Mouse (Mus musculus) kidney, adult 2 months (tissue): Measurements from ENCODE around the gene Sema5a. TPM values are rescaled to one million over a fixed set of nuclear protein-coding genes. Genes with fewer than 3 reads are reported as not detected.

Experiments
- DNase-seq: peaks from one replicate; pipeline ENCODE4 v3.0.0; 2021
- H3K27ac ChIP-seq: fragments of 200-500 bp; 2 replicates; pipeline ENCODE4 v1.5.1; 2012; ENCODE audit warnings: low read depth, low read length, control low read depth, inconsistent platforms; ENCODE audit not compliant: insufficient read depth
- H3K27me3 ChIP-seq: fragments of 200-500 bp; replicated peaks from 2 replicates; pipeline ENCODE4 v1.6.1; 2012; ENCODE audit warnings: mild to moderate bottlenecking, moderate library complexity, low read length, inconsistent platforms; ENCODE audit not compliant: control insufficient read depth, insufficient read depth
- H3K36me3 ChIP-seq: fragments of 200-500 bp; 2 replicates; pipeline ENCODE4 v1.6.1; 2012; ENCODE audit warnings: mild to moderate bottlenecking, moderate library complexity, low read length, inconsistent platforms; ENCODE audit not compliant: control insufficient read depth, insufficient read depth
- H3K4me1 ChIP-seq: fragments of 200-500 bp; 2 replicates; pipeline ENCODE4 v1.6.1; 2011; ENCODE audit warnings: low read length; ENCODE audit not compliant: control insufficient read depth, insufficient read depth
- H3K4me3 ChIP-seq: fragments of 200-500 bp; 2 replicates; pipeline ENCODE4 v1.5.1; 2011; ENCODE audit warnings: mild to moderate bottlenecking, low read depth, low read length, control low read depth; ENCODE audit not compliant: insufficient read depth
- CTCF ChIP-seq: fragments of 200-500 bp; conservative IDR thresholded peaks from 2 replicates; pipeline ENCODE4 v1.5.1; 2011; ENCODE audit warnings: low read depth, mild to moderate bottlenecking, control low read depth, low read length, moderate library complexity, mixed read lengths; ENCODE audit not compliant: insufficient read depth, insufficient read length
- POLR2A ChIP-seq: fragments of 200-500 bp; IDR thresholded peaks from one replicate; pipeline ENCODE4 v1.6.1; 2011; ENCODE audit warnings: low read depth, low read length, control low read depth
- WGBS: fragments of 180-500 bp; shearing (Covaris S2); methylation state at CpG from one replicate; pipeline ENCODE4 v1.1.7; 2018; 5-methylcytosine and 5-hydroxymethylcytosine counted together
- polyA plus RNA-seq: library from polyadenylated mRNA; depleted of rRNA; stranded (reverse); fragments of >200 nt; gene quantifications from 2 replicates; pipeline ENCODE4 v1.2.3, GENCODE M21; 2012

Sema5a gene
- polyA plus RNA-seq, 1 experiment: 11.6 TPM

DNA sequence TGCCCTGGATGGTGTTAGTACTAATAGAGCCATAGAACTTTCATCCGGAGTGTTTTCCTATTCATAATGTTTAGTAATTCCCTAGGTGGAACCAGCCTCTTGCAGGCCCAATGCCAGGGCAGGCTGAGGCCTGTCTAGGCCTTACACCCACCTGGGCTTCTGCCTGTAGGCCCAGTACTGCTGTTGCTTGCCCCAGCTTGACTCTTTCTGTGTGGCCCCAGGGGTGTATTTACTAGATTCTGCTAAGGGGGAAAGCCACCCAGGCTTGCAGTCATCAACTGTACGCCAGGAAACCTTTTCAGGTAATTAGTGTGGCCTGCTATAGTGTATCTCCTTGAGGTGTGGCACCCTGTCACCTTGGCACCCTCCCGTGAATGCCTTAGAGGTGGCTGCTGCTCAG lies 76.1 kb downstream of the Sema5a start:
- H3K4me1 ChIP-seq: no peaks in the 10 kb centered on the region
- no peaks in the 10 kb centered on the region for H3K36me3 ChIP-seq
- H3K27me3 ChIP-seq: no peaks in the 10 kb centered on the region
- DNase-seq: no peak
- no peak for TF ChIP-seq CTCF
- no peak for TF ChIP-seq POLR2A
- H3K27ac ChIP-seq: no peak overlapping the region
- 81% methylated on average over 3 of the region's 3 CpGs for WGBS
- H3K4me3 ChIP-seq: no peak overlapping the region

DNA sequence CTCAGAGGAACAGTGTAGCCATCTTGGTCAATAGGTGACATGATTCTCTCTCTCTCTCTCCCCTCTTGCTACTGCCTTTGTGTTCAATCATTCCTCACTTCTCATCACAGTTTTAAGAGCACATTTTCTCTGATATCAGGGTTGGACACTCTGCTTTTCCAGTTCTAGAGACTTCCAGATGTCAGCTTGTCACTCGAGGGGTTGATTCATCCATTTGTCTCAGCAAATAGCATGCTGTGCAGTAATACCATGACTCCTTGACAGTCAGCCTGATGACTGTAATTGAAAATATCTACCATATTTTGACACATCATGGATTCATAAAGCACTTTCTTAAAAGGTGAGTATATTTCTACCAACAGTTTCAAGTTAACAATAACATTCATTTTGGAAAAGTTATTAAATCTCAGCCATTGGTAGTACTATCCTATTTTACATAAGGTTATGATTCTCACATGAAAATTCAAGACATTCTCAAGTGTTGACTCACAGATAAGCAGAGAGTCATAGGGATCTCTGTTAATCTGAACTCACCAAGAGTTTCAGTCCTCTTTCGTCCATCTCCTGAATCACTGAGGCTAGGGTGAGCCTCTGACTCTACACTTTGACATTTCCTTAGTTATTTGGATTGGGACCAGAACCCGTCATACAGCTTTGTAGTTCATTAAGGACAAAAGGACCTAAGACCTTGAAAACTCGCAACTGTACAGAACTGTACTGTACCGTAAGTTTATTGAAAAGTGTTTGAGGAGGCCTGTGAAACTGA lies 78.0 kb downstream of the Sema5a start:
- no peak for DNase-seq
- no peak for TF ChIP-seq POLR2A
- TF ChIP-seq CTCF: no peak

DNA sequence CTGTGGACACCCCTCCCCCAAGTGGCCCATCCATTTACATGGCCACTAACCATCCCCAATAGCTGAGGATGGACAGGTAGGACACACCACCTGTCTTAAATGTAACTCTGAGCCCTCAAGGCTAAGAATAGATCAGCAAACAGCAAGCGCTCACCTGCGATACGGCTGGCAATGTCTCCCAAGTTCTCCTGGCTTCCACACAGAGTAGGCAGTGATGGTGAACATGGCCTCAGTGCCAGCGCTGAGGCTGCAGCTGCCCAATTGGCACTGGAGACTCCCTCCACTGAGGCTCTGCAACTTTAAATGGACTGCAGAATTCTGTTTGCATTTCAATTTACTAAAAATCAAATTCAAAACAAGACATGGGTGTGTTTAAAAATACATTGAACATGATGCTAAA lies 78.6 kb downstream of the Sema5a start:
- 96% methylated on average over 4 of the region's 4 CpGs for WGBS
- Histone ChIP-seq H3K36me3 (no peaks in the 10 kb centered on the region), H3K4me1 (no peaks in the 10 kb centered on the region), H3K27me3 (no peaks in the 10 kb centered on the region), H3K27ac (no peak overlapping the region), H3K4me3 (no peak overlapping the region)
- no peak for DNase-seq
- TF ChIP-seq POLR2A (no peak), CTCF (no peak)

More for the DNA sequence above, 78.0 kb downstream of the Sema5a start:
- no peak overlapping the region for H3K27ac ChIP-seq
- WGBS: 83% methylated on average over 5 of the region's 5 CpGs
- no peaks in the 10 kb centered on the region for H3K27me3 ChIP-seq
- H3K4me3 ChIP-seq: no peak overlapping the region
- H3K4me1 ChIP-seq: no peaks in the 10 kb centered on the region
- no peaks in the 10 kb centered on the region for H3K36me3 ChIP-seq

DNA sequence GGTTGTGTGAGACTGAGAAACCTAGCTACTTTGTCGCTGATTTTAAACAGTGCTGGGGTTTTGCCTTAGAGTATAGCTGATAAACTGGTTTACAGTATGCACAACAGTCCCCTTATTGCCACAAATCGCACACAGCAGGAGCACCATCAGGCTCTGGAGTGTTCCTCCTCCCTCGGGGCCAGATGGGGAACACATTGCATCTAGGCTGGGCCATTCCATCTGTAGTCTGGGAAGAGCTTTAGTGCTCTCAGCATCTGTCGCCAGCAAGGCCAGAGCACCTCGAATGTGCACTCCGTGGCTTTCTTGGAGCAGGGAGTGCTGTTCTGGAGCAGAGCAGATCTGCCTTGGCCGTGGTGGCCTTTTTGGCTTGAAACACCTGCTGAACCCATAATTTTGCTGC lies 79.5 kb downstream of the Sema5a start:
- DNase-seq: no peak

DNA sequence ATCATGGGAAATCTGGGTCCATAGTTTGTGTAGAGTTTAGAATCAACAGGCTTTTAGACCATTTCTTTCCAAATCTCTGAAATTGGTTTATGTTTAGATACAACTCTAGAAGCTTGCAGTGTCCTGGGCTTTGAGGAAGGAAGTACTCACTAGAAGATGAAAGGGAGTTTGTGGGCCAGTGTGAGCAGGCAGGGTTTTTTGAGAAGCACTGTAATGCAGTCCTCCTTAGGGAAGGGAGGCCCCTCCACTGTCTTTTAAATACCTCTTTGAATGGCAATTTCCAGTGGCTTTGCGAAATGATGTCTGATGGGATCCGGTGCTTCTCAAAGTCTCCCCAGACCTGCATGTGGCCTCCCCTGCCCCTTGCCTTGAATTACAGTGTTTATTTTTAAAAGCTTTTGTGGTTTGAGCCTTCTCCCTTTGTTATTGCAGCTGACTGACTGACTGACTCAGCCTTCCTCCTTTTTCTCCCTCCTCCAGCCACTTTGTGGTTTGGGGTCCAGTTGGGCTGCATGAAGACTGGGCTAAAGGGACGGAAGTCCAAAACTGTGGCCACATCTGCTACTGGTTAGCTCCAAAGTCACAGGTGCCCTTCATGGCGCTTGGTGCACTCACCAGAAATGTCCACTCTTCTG lies 83.9 kb downstream of the Sema5a start:
- Histone ChIP-seq H3K4me3 (no peak overlapping the region), H3K27ac (no peak overlapping the region), H3K27me3 (no peaks in the 10 kb centered on the region), H3K4me1 (no peaks in the 10 kb centered on the region), H3K36me3 (no peaks in the 10 kb centered on the region)
- no peak for DNase-seq
- WGBS: 67% methylated on average over 4 of the region's 4 CpGs
- TF ChIP-seq POLR2A (no peak), CTCF (no peak)

More for the DNA sequence above, 79.5 kb downstream of the Sema5a start:
- Histone ChIP-seq H3K4me1 (no peaks in the 10 kb centered on the region), H3K36me3 (no peaks in the 10 kb centered on the region), H3K27me3 (no peaks in the 10 kb centered on the region), H3K4me3 (no peak overlapping the region), H3K27ac (no peak overlapping the region)
- TF ChIP-seq CTCF (no peak), POLR2A (no peak)
- WGBS: 71% methylated on average over 7 of the region's 7 CpGs

DNA sequence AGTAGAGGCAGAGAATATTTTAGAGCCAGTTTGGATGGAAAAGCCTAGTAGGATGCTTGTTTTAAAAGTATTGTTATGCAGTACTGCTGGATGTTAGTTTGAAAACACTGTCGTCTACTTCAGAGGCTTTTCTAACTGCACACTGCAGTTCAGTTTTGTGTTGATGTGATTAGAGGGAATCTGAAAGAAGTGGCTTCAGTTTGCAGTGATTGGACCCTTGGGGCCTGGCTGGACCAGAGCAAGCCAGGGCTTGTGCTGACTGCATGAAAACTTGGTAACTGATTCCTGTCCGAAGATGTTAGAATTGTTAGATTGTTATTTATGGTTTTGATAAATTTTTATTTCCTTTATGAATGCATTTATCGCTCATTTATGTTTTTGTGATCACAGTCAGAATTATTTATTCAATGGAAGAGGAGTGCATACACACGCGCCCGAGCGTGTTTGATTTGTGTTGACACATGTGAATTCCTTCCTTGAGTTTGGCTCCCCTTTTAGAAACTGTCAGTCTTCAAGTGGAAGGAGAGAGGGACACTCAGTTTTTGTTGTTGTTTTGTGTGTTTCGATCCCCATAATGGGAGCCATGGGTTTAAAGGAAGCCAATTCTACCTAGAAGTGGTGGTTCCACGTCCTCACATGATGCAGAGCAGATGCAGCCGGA lies 85.2 kb downstream of the Sema5a start:
- WGBS: 74% methylated on average over 10 of the region's 10 CpGs
- DNase-seq: no peak
- Histone ChIP-seq H3K4me1 (no peaks in the 10 kb centered on the region), H3K36me3 (no peaks in the 10 kb centered on the region), H3K27ac (0 out of 2 replicates have a peak overlapping the region, but pooled peaks have one; percentile 55), H3K27me3 (no peaks in the 10 kb centered on the region), H3K4me3 (no peak overlapping the region)
- no peak for TF ChIP-seq POLR2A

DNA sequence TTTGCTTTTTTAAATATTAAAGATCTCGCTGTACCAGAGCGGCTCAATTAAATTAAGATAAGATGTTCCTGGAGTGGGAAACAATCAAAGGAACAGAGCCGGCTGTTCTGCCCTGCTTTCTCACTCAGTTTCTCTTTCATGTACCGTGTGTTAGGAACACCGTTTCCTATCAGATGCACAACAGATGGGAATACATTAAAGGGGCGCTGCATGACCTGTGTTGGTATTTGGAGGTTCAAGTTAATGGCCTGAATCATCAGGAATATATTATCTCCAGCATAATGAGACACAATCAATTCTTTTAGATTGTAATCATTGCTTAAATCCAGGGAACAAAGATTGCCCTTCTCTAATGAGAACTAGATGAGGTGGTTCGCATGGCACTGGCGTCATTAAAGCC lies 85.8 kb downstream of the Sema5a start:
- TF ChIP-seq POLR2A (no peak), CTCF (no peak)
- 62% methylated on average over 8 of the region's 8 CpGs for WGBS

More for the DNA sequence above, 85.8 kb downstream of the Sema5a start:
- H3K4me3 ChIP-seq: no peak overlapping the region
- no peak overlapping the region for H3K27ac ChIP-seq
- no peaks in the 10 kb centered on the region for H3K27me3 ChIP-seq
- H3K4me1 ChIP-seq: no peaks in the 10 kb centered on the region
- no peak for DNase-seq
- H3K36me3 ChIP-seq: no peaks in the 10 kb centered on the region
